Mouse (Mus musculus): Measurements from ENCODE around the gene Ripk3. TPM values are rescaled to one million over a fixed set of nuclear protein-coding genes. Genes with fewer than 3 reads are reported as not detected.

Ripk3 gene
- total and polyA plus RNA-seq, 3 experiments: 0.15 to 2.0 TPM; not detected in 1

GRCm38 (mm10) chr14:55765696-55766095 lies 23.0 kb downstream of the Ripk3 start, which contains the start of gene Ltb4r1:
Ltb4r1 (plus strand) TSS chr14:55765962.
- dilution Hi-C loops (cut with MboI; ENCODE audit: extremely low pct_ligation_motif_present, extremely low pct_unique_long_range_greater_than_20kb, low sequenced_read_pairs): no loop called here
- H3K4me1 ChIP-seq (ENCODE audit: control insufficient read depth in 1 of 2, insufficient read depth in 2 of 2): peaks cover 8 to 24% of the 10 kb centered on the region in 2 experiments; a peak in 3 of 4 replicates
- H3K79me2 ChIP-seq (replicated peaks; ENCODE audit: control insufficient read depth, extremely low read depth, insufficient read depth, poor library complexity, severe bottlenecking): no peaks in the 10 kb centered on the region
- no peaks in the 10 kb centered on the region for H3K9me3 ChIP-seq (replicated peaks; ENCODE audit: low read length)
- no peak for DNase-seq (ENCODE audit: extremely low read depth)
- no peak within 1 kb of the TSS for H3K4me3 ChIP-seq (replicated peaks in 1 of 3; ENCODE audit: low read depth in 2 of 3, low read length in 2 of 3, poor library complexity in 1 of 3)
- peaks cover 0 to 7% of the 10 kb centered on the region in 2 experiments for H3K36me3 ChIP-seq (replicated peaks in 1 of 2; ENCODE audit: control insufficient read depth in 1 of 2, insufficient read depth in 1 of 2, low read length in 1 of 2)
- in situ Hi-C loops (cut with MboI; ENCODE audit: low pct_ligation_motif_present, low pct_unique_long_range_greater_than_20kb, low sequenced_read_pairs): no loop called here
- H3K27me3 ChIP-seq (replicated peaks): no peaks in the 10 kb centered on the region
- H3K9ac ChIP-seq (ENCODE audit: insufficient read depth, low read depth): no peak within 1 kb of the TSS
- no peak within 1 kb of the TSS; the same call in 1 of the 2 replicates for H3K27ac ChIP-seq (ENCODE audit: insufficient read depth, low read depth)
- no peak within 1 kb of the TSS for H3K4me2 ChIP-seq (ENCODE audit: insufficient read depth, low read depth, poor library complexity, severe bottlenecking)
- TF ChIP-seq POLR2A (IDR thresholded peaks at IDR 0.05; ENCODE audit: low read depth, low read length) (no peak), RAD21 (IDR thresholded peaks at IDR 0.05; ENCODE audit: low read depth, low read length) (no peak), CTCF (conservative IDR thresholded peaks at IDR 0.05 in 1 of 2, IDR thresholded peaks at IDR 0.05 in 1 of 2; ENCODE audit: low read depth in 2 of 2, low read length in 2 of 2) (no peak), PAX5 (IDR thresholded peaks at IDR 0.05; ENCODE audit: low read length) (no peak), BHLHE40 (IDR thresholded peaks at IDR 0.05; ENCODE audit: low read depth, low read length) (no peak), MEF2A (IDR thresholded peaks at IDR 0.05; ENCODE audit: borderline replicate concordance, low read depth, low read length) (no peak), SIN3A (IDR thresholded peaks at IDR 0.05; ENCODE audit: low read length) (no peak), USF2 (conservative IDR thresholded peaks at IDR 0.05; ENCODE audit: low read depth, low read length) (no peak), GABPA (IDR thresholded peaks at IDR 0.05; ENCODE audit: insufficient replicate concordance, low read depth, low read length) (no peak), JUND (conservative IDR thresholded peaks at IDR 0.05; ENCODE audit: low read depth, low read length) (no peak), KAT2A (IDR thresholded peaks at IDR 0.05; ENCODE audit: insufficient replicate concordance, low read length) (no peak)

GRCm38 (mm10) chr14:55763166-55763565 lies 25.5 kb downstream of the Ripk3 start:
- in situ Hi-C loops (cut with MboI; ENCODE audit: low pct_ligation_motif_present, low pct_unique_long_range_greater_than_20kb, low sequenced_read_pairs): no loop called here
- Histone ChIP-seq H3K79me2 (replicated peaks; ENCODE audit: control insufficient read depth, extremely low read depth, insufficient read depth, poor library complexity, severe bottlenecking) (no peaks in the 10 kb centered on the region), H3K27ac (ENCODE audit: insufficient read depth, low read depth) (no peak overlapping the region), H3K4me1 (ENCODE audit: control insufficient read depth in 1 of 2, insufficient read depth in 2 of 2) (peaks cover 8 to 29% of the 10 kb centered on the region in 2 experiments; a peak in 3 of 4 replicates), H3K4me3 (replicated peaks in 1 of 3; ENCODE audit: low read depth in 2 of 3, low read length in 2 of 3, poor library complexity in 1 of 3) (no peak overlapping the region), H3K27me3 (replicated peaks) (no peaks in the 10 kb centered on the region), H3K36me3 (replicated peaks in 1 of 2; ENCODE audit: control insufficient read depth in 1 of 2, insufficient read depth in 1 of 2, low read length in 1 of 2) (peaks cover 0 to 7% of the 10 kb centered on the region in 2 experiments), H3K9ac (ENCODE audit: insufficient read depth, low read depth) (no peak overlapping the region), H3K9me3 (replicated peaks; ENCODE audit: low read length) (no peaks in the 10 kb centered on the region), H3K4me2 (ENCODE audit: insufficient read depth, low read depth, poor library complexity, severe bottlenecking) (no peak overlapping the region)
- TF ChIP-seq CHD2 (IDR thresholded peaks at IDR 0.05; ENCODE audit: low read length) (no peak), E2F4 (IDR thresholded peaks at IDR 0.05; ENCODE audit: insufficient replicate concordance, low read depth, low read length) (no peak), ZMIZ1 (IDR thresholded peaks at IDR 0.05; ENCODE audit: low read depth, low read length) (no peak), MYC (IDR thresholded peaks at IDR 0.05; ENCODE audit: low read depth, low read length) (no peak), TCF12 (IDR thresholded peaks at IDR 0.05; ENCODE audit: low read depth, low read length) (no peak), CHD1 (IDR thresholded peaks at IDR 0.05; ENCODE audit: low read depth, low read length) (no peak), ZNF384 (IDR thresholded peaks at IDR 0.05; ENCODE audit: low read depth, low read length) (no peak), ZC3H11A (IDR thresholded peaks at IDR 0.05; ENCODE audit: low read depth, low read length) (no peak), USF1 (IDR thresholded peaks at IDR 0.05; ENCODE audit: low read depth, low read length) (no peak), RAD21 (IDR thresholded peaks at IDR 0.05; ENCODE audit: low read depth, low read length) (no peak), MXI1 (IDR thresholded peaks at IDR 0.05; ENCODE audit: low read depth, low read length) (no peak), EP300 (IDR thresholded peaks at IDR 0.05; ENCODE audit: low read length) (no peak), HCFC1 (IDR thresholded peaks at IDR 0.05; ENCODE audit: low read depth, low read length) (no peak), GABPA (IDR thresholded peaks at IDR 0.05; ENCODE audit: insufficient replicate concordance, low read depth, low read length) (no peak), ELF1 (IDR thresholded peaks at IDR 0.05; ENCODE audit: low read depth, low read length) (no peak)
- DNase-seq (ENCODE audit: extremely low read depth): no peak
- dilution Hi-C loops (cut with MboI; ENCODE audit: extremely low pct_ligation_motif_present, extremely low pct_unique_long_range_greater_than_20kb, low sequenced_read_pairs): no loop called here
